Mouse (Mus musculus) neural tube, embryonic 12.5 days (tissue): Measurements from ENCODE around the gene Cpped1. TPM values are rescaled to one million over a fixed set of nuclear protein-coding genes. Genes with fewer than 3 reads are reported as not detected.

Source experiments
- ATAC-seq: fragments of 200-750 bp; cut with Nextera tagmentation; 2 replicates; pipeline ENCODE4 v1.8.0; 2017; ENCODE audit warnings: low read depth, mild to moderate bottlenecking, moderate TSS enrichment, moderate library complexity; ENCODE audit not compliant: low FRiP score
- H3K27ac ChIP-seq: fragments of 300-500 bp; sonication (generic); 2 replicates; pipeline ENCODE4 v1.5.1; 2016
- H3K27me3 ChIP-seq: fragments of 300-500 bp; sonication (generic); replicated peaks from 2 replicates; pipeline ENCODE4 v1.6.1; 2016; ENCODE audit warnings: mild to moderate bottlenecking
- H3K36me3 ChIP-seq: fragments of 300-500 bp; sonication (generic); 2 replicates; pipeline ENCODE4 v1.6.1; 2016; ENCODE audit warnings: mild to moderate bottlenecking
- H3K4me1 ChIP-seq: fragments of 300-500 bp; sonication (generic); 2 replicates; pipeline ENCODE4 v1.6.1; 2016
- H3K4me2 ChIP-seq: fragments of 300-500 bp; sonication (generic); replicated peaks from 2 replicates; pipeline ENCODE4 v1.6.1; 2016; ENCODE audit warnings: mild to moderate bottlenecking
- H3K4me3 ChIP-seq: fragments of 300-500 bp; sonication (generic); 2 replicates; pipeline ENCODE4 v1.5.1; 2016
- H3K9ac ChIP-seq: fragments of 300-500 bp; sonication (generic); 2 replicates; pipeline ENCODE4 v1.6.1; 2016; ENCODE audit warnings: mild to moderate bottlenecking
- H3K9me3 ChIP-seq: fragments of 300-500 bp; sonication (generic); 2 replicates; pipeline ENCODE4 v1.6.1; 2016; ENCODE audit warnings: mild to moderate bottlenecking
- whole genome bisulfite sequencing: fragments of 180-500 bp; shearing (Covaris S2); methylation state at CpG from one replicate; pipeline ENCODE4 v1.1.7; 2016; 5-methylcytosine and 5-hydroxymethylcytosine counted together
- polyA plus RNA-seq: library from polyadenylated mRNA; unstranded; fragments of >200 nt; fragmentation: Nextera tagmentation; extraction: Ambion mirVana; gene quantifications from 2 replicates; pipeline ENCODE4 v1.2.1, GENCODE M21; 2016

Gene Cpped1
- polyA plus RNA-seq, 1 experiment from 2014 or later = 17.8 TPM

DNA sequence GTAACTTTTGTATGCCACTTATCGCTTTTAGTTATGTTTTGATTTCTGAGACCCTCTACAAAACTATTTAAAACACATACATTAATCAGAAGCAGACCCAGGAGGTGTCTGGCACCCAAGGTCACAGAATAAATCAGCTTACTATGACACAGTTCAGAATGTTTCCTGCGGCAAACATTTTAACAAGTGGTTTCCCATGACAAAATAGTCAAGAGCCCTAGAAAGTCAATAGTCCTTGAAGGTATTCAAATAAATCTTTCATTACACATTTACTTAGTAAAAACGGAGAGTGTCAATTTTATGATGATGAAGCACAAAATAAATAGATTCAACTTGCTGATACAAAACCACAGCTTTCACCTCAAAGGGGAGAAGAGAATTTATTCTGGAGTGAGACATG, 19.5 kb downstream of the Cpped1 start:
- Histone ChIP-seq H3K4me2 (no peak overlapping the region), H3K27ac (no peak overlapping the region), H3K4me1 (no peaks in the 10 kb centered on the region), H3K27me3 (no peaks in the 10 kb centered on the region), H3K9ac (no peak overlapping the region), H3K9me3 (no peaks in the 10 kb centered on the region), H3K4me3 (no peak overlapping the region), H3K36me3 (0 out of 2 replicates have a peak, but pooled peaks cover 13% of the 10 kb centered on the region)
- whole genome bisulfite sequencing = 71% methylated on average over 3 of the region's 3 CpGs
- no peak for ATAC-seq

DNA sequence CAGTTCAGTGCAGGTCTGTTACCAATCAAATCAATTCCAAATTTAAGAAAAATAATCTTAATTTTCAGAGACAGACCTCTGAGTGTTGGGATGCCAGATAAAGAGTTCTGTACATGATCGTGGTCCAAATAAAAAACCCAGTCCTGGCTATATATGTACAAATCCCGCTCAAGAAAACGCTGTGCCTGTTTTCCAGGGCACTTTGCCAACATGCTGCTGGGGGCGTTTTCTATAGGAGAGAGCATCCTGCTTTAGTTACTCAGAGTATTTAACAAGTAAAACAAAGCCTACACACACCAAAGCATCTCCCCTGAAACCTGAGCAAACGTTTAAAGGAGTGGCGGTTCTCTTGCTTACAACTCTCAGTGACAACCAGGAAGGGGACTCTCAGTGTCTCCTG, 27.4 kb downstream of the Cpped1 start:
- H3K36me3 ChIP-seq = 0 out of 2 replicates have a peak, but pooled peaks cover 15% of the 10 kb centered on the region
- no peak overlapping the region for H3K4me2 ChIP-seq
- H3K9me3 ChIP-seq = no peaks in the 10 kb centered on the region
- no peak overlapping the region for H3K4me3 ChIP-seq
- H3K9ac ChIP-seq = no peak overlapping the region
- no peaks in the 10 kb centered on the region for H3K4me1 ChIP-seq
- no peak for ATAC-seq
- 84% methylated on average over 6 of the region's 6 CpGs for WGBS
- no peaks in the 10 kb centered on the region for H3K27me3 ChIP-seq
- no peak overlapping the region for H3K27ac ChIP-seq

DNA sequence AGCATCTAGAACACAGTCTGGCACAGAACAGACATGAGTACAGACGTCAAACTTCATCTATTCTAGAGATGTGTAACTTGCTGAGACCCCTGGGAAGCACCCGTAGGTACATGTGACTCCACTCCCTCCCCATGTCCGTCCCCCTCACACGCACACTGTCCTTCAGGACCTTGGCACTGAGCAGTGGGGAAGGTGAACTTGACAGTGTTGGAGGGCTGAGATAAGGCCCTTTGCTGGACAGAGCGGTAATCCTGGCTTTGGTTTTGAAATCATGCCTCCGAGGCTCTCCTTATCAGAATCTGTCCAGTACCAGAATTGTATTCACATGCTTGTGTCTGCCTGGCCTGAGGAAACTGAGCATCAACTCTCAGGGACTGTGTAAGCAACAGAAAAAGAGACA, 28.8 kb downstream of the Cpped1 start:
- no peak overlapping the region for H3K4me2 ChIP-seq
- no peak overlapping the region for H3K27ac ChIP-seq
- H3K9me3 ChIP-seq = no peaks in the 10 kb centered on the region
- H3K4me3 ChIP-seq = no peak overlapping the region
- no peak for ATAC-seq
- H3K27me3 ChIP-seq = no peaks in the 10 kb centered on the region
- H3K9ac ChIP-seq = no peak overlapping the region
- no peaks in the 10 kb centered on the region for H3K4me1 ChIP-seq
- 87% methylated on average over 6 of the region's 6 CpGs for whole genome bisulfite sequencing
- H3K36me3 ChIP-seq = 0 out of 2 replicates have a peak, but pooled peaks cover 6% of the 10 kb centered on the region

DNA sequence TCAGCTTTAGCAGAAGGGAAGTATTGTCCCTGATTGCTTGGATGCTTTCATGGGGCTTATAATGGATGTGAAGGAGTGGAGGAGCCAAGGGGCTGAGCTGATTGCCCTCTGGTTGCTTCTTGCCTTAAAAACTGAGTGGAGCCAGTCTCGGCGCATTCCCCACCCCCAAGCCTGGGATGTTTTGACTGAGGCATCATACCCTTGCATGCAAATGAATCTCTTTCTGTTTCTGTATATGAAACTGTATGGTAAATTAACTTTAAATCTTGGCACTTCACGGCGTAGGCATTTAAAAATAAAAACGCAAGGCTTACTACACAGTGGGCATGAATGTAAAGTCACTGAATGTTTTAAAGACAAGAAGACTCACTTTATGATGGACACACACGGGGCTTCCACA, 30.0 kb downstream of the Cpped1 start:
- Histone ChIP-seq H3K9me3 (no peaks in the 10 kb centered on the region), H3K27ac (no peak overlapping the region), H3K4me2 (no peak overlapping the region), H3K4me3 (no peak overlapping the region), H3K36me3 (no peaks in the 10 kb centered on the region), H3K9ac (no peak overlapping the region), H3K4me1 (no peaks in the 10 kb centered on the region), H3K27me3 (no peaks in the 10 kb centered on the region)
- no peak for ATAC-seq
- WGBS = 90% methylated on average over 6 of the region's 6 CpGs

DNA sequence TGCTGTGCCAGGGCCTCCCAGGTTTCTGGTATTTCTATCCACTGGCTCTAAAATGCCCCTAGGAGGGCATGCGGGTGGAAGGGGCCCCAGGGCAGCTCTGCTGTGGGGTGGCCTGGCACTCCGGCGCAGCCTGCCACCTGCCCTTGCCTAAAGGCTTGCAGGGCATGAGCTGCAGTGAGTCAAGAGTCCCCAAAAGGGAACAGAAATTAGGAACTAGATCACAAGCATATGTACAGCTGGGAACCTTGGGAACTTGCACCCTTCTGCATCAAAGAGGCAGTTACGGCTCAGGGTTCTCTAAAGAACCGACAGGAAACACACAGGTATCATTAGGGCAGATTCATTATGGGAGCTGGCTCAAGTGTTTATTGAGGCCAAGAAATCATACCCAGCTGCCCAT, 34.0 kb downstream of the Cpped1 start:
- H3K4me3 ChIP-seq = no peak overlapping the region
- no peaks in the 10 kb centered on the region; the same call in 1 of the 2 replicates for H3K36me3 ChIP-seq
- H3K4me2 ChIP-seq = no peak overlapping the region
- no peaks in the 10 kb centered on the region for H3K27me3 ChIP-seq
- no peaks in the 10 kb centered on the region for H3K4me1 ChIP-seq
- 89% methylated on average over 5 of the region's 5 CpGs for WGBS
- H3K9ac ChIP-seq = no peak overlapping the region
- no peaks in the 10 kb centered on the region for H3K9me3 ChIP-seq
- ATAC-seq = no peak
- H3K27ac ChIP-seq = no peak overlapping the region

DNA sequence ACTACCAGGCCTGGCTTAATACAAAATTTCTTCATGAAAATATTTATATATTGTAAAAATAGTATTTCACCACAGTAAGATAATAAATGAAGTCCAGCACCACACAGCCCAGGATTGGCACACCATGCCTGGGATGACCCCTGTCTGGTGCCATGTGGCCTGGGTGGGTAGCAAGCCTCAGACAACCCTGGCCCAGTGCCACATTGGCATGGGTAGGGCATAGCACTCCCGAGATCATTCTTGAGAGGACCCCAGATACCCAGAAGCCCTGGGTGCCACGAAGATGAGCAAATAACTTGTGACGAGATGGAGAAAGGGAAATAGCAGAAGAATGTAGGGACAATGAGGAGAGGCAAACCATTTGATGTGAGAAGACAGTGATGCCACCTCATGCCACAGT, 36.0 kb downstream of the Cpped1 start:
- Histone ChIP-seq H3K27ac (no peak overlapping the region), H3K36me3 (no peaks in the 10 kb centered on the region; the same call in 1 of the 2 replicates), H3K27me3 (no peaks in the 10 kb centered on the region), H3K4me1 (no peaks in the 10 kb centered on the region), H3K9me3 (no peaks in the 10 kb centered on the region), H3K4me2 (no peak overlapping the region), H3K4me3 (no peak overlapping the region), H3K9ac (no peak overlapping the region)
- WGBS = 86% methylated on average over 3 of the region's 3 CpGs
- no peak for ATAC-seq

DNA sequence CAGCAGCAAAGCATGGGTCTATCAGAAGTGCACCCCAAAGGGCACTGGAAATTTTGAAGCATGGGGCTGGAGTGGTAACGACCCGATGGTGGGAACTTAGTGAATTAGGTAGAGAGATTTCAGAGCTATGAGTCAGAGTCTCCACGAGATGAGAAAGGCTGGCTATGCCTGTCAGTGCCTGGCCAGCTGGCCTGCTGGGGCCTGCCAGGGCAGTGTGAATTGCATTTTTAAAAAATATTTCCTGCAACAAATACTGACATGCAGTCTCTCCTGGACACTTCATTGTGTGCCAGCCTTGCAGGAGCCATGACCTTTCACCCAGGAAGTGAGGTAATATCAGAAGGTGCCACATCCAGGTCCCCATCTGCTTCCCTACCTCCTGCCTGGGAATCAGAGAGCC, 40.8 kb downstream of the Cpped1 start:
- WGBS = 76% methylated on average over 3 of the region's 3 CpGs
- ATAC-seq = no peak
- H3K36me3 ChIP-seq = no peaks in the 10 kb centered on the region

DNA sequence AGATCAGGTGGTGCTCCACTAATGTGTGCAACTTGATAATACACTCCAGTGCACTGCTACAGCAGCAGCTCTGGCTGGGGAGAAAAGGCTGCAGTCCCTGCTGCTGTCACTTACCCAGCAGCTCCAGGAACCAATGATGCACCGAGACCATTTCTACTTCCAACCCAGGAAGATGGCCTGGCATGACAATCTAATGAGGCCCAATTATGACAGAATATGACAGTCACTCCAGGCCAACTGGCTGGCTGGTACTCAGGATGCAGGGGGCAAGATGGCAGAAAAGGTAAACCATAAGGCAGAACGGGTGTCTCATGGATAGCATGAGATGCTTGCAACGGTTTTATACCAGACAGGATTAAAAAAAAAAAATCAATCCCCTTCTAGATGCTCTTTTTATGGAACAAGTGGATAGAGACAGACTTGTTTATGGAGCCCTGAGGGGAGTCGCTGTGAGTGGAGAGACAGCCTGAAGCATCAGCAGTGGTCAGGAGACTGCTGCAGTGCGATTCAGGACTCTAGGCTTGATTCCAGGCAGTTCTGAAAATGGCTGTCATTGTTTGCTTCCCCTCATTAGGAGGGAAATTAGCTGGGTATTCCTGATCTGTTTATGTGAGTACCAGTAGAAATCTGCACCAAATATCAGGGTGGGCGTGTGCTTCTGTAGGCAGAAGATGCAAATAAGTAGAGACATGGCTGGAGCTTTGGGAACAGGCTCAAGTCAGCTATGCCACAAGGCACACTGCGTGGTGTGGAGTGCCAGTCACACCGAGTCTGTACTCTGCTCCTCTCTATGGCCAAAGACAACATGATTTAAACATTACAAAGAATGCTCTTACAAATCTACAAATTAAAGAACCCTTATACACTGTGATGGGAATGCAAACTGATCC, 56.3 kb downstream of the Cpped1 start:
- no peak overlapping the region for H3K4me3 ChIP-seq
- no peak for ATAC-seq
- WGBS = 76% methylated on average over 8 of the region's 8 CpGs
- H3K9me3 ChIP-seq = no peaks in the 10 kb centered on the region
- H3K4me1 ChIP-seq = 0 out of 2 replicates have a peak, but pooled peaks cover 3% of the 10 kb centered on the region
- no peaks in the 10 kb centered on the region for H3K27me3 ChIP-seq
- H3K9ac ChIP-seq = no peak overlapping the region
- no peaks in the 10 kb centered on the region for H3K36me3 ChIP-seq
- H3K27ac ChIP-seq = no peak overlapping the region
- H3K4me2 ChIP-seq = no peak overlapping the region

More for the DNA sequence above, 40.8 kb downstream of the Cpped1 start:
- H3K27ac ChIP-seq = no peak overlapping the region
- no peak overlapping the region for H3K4me2 ChIP-seq
- no peaks in the 10 kb centered on the region for H3K27me3 ChIP-seq
- no peaks in the 10 kb centered on the region for H3K9me3 ChIP-seq
- H3K4me1 ChIP-seq = no peaks in the 10 kb centered on the region
- no peak overlapping the region for H3K9ac ChIP-seq
- H3K4me3 ChIP-seq = no peak overlapping the region

DNA sequence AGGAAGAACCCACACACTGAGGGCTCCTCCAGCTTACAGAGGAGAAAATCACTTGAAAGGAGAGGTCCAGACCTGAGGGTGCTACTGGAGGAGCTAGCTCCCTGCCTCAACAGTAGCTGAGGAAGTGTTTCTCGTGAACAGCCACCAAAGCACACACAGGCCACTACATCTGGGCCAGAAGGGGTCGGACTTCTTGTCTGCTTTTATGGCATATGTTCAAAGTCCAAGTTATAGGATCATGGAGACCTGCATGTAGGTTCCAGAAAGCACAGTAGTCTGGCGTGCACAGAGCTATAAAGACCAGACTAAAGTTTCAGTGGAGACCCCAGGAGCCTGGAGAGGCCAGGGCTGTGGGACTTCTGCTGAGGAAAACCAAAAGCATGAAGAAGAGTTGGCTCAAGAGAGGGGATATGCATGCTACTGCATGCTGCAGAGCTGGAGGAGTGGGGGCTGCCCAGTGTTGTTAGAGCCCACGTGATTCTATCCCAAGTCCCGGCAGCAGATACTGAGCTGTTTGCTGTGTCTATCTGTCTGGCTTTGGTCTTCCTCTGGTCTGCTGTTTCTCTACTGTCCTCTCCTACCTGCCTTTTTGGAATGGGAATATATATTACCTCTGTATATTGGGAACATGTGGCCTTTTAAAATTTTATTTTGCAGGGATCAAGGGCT, 60.1 kb downstream of the Cpped1 start:
- H3K4me3 ChIP-seq = no peak overlapping the region
- no peak for ATAC-seq

DNA sequence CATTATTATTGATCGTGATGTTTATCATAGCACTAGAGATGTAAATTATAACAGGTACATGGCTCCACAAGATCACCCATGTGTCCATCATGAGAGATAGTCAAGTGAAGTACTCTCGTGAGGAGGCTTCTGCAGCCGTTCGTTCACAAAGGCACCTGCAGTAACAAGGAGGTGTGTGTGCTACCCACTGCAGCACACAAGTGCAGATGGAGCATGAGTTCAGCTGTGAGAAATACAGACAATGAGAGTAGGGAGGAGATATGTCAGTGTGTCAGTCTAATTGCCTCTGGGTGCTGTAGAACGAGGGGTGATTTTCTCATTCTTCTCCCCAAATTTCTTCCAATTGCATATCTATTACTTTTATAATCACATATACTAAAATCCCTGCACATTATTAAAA, 63.9 kb downstream of the Cpped1 start:
- Histone ChIP-seq H3K27me3 (no peaks in the 10 kb centered on the region), H3K36me3 (no peaks in the 10 kb centered on the region), H3K9ac (no peak overlapping the region), H3K4me1 (no peaks in the 10 kb centered on the region), H3K4me3 (no peak overlapping the region), H3K27ac (no peak overlapping the region), H3K9me3 (no peaks in the 10 kb centered on the region), H3K4me2 (no peak overlapping the region)
- WGBS = 85% methylated on average over 5 of the region's 5 CpGs
- ATAC-seq = no peak

More for the DNA sequence above, 60.1 kb downstream of the Cpped1 start:
- H3K9ac ChIP-seq = no peak overlapping the region
- H3K27me3 ChIP-seq = no peaks in the 10 kb centered on the region
- no peak overlapping the region for H3K27ac ChIP-seq
- WGBS = 83% methylated on average over 5 of the region's 5 CpGs
- H3K36me3 ChIP-seq = no peaks in the 10 kb centered on the region
- H3K4me1 ChIP-seq = 0 out of 2 replicates have a peak, but pooled peaks cover under 1% of the 10 kb centered on the region
- no peaks in the 10 kb centered on the region for H3K9me3 ChIP-seq
- H3K4me2 ChIP-seq = no peak overlapping the region

DNA sequence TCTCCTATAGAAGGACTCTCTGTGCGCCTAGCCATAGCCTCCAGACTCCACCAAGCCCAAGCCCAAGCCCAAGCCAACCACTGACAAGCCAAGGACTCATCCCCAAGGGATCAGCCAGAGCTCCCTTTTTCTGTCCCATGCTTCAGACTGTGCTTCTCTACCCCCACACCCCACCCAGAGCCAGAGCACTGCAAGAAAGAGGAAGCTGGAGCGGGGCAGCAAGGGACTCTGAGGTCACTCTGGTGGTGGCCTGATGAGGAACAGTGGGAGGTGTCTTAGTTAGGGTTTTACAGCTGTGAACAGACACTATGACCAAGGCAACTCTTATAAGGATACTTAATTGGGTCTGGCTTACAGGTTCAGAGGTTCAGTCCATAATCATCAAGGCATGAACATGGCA, 65.8 kb downstream of the Cpped1 start:
- no peaks in the 10 kb centered on the region for H3K36me3 ChIP-seq
- H3K4me2 ChIP-seq = no peak overlapping the region
- H3K9me3 ChIP-seq = no peaks in the 10 kb centered on the region
- no peak overlapping the region for H3K27ac ChIP-seq
- no peaks in the 10 kb centered on the region for H3K27me3 ChIP-seq
- H3K4me3 ChIP-seq = no peak overlapping the region
- WGBS = 95% methylated on average over 2 of the region's 2 CpGs
- H3K9ac ChIP-seq = no peak overlapping the region
- no peak for ATAC-seq
- no peaks in the 10 kb centered on the region for H3K4me1 ChIP-seq

DNA sequence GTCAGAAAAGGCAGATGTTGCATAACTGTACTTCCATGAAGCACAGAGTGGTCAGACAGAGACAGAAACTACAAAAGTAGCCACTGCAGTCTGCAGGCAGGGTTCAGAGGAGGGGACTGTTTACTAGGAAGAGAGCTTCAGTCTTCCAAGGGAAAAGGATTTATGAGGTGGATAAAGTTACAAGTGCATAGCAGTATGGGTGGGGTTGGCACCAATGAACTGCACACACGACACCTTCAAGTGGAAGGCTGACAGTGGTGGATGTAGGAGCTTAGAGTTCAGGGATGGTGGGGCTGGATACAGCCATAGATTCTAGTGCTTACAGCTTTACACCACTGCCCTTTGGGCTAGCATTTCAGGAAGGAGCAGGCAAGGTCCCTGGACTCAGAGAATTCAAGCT, 75.8 kb downstream of the Cpped1 start:
- H3K27ac ChIP-seq = no peak overlapping the region
- H3K27me3 ChIP-seq = no peaks in the 10 kb centered on the region
- no peak for ATAC-seq
- H3K36me3 ChIP-seq = no peaks in the 10 kb centered on the region
- WGBS = 63% methylated on average over 1 of the region's 1 CpGs
- no peak overlapping the region for H3K4me2 ChIP-seq
- no peaks in the 10 kb centered on the region for H3K9me3 ChIP-seq
- no peak overlapping the region for H3K9ac ChIP-seq
- H3K4me1 ChIP-seq = no peaks in the 10 kb centered on the region
- no peak overlapping the region for H3K4me3 ChIP-seq
